ENCODE assay signal across 17 mouse cellular contexts in genomic region chr4:104656728-104657127, GRCm38 (mm10).
DNase-seq lines count a peak whose midpoint lies in the region; ATAC-seq and TF ChIP-seq lines count a peak whose summit lies in the region.
"Had no signal": no experiment of that assay in that cellular context is flagged by ENCODE, and none has a peak within 500 bp of the region (broad histone marks: within the 10 kb centered on the region; RNA-seq: fewer than 3 reads in every experiment).

No protein-coding gene starts in this region.

- no peaks in the 10 kb centered on the region for H3K36me3 ChIP-seq in forebrain, postnatal 0 days (ENCODE audit: insufficient read depth)
- H3K36me3 ChIP-seq in forebrain, embryonic 16.5 days (ENCODE audit: control insufficient read depth, insufficient read depth) = no peaks in the 10 kb centered on the region
- no peaks in the 10 kb centered on the region for H3K36me3 ChIP-seq in heart, embryonic 16.5 days (ENCODE audit: control insufficient read depth, insufficient read depth)
- H3K36me3 ChIP-seq: forebrain, embryonic 15.5 days; limb, embryonic 10.5 days; liver, embryonic 15.5 days had no signal

- no peaks in the 10 kb centered on the region for H3K9me3 ChIP-seq in forebrain, postnatal 0 days (ENCODE audit: low read length)
- no peaks in the 10 kb centered on the region for H3K9me3 ChIP-seq in forebrain, embryonic 16.5 days (ENCODE audit: control insufficient read depth, low read length)
- no peaks in the 10 kb centered on the region for H3K9me3 ChIP-seq in heart, embryonic 16.5 days (replicated peaks; ENCODE audit: control insufficient read depth, low read length)
- H3K9me3 ChIP-seq: forebrain, embryonic 15.5 days; limb, embryonic 10.5 days; liver, embryonic 15.5 days had no signal

- no peaks in the 10 kb centered on the region for H3K27me3 ChIP-seq in forebrain, postnatal 0 days (ENCODE audit: insufficient read depth, low read length)
- no peaks in the 10 kb centered on the region for H3K27me3 ChIP-seq in forebrain, embryonic 16.5 days (replicated peaks; ENCODE audit: control insufficient read depth, insufficient read depth, low read length)
- H3K27me3 ChIP-seq in heart, embryonic 16.5 days (ENCODE audit: control insufficient read depth, insufficient read depth, low read length) = no peaks in the 10 kb centered on the region
- H3K27me3 ChIP-seq: CH12.LX; forebrain, embryonic 15.5 days; liver, embryonic 15.5 days had no signal

- no peak overlapping the region for H3K4me3 ChIP-seq in forebrain, postnatal 0 days (ENCODE audit: low read depth, low read length)
- H3K4me3 ChIP-seq in forebrain, embryonic 16.5 days (replicated peaks; ENCODE audit: low read length) = no peak overlapping the region
- no peak overlapping the region for H3K4me3 ChIP-seq in heart, embryonic 16.5 days (ENCODE audit: low read length)
- H3K4me3 ChIP-seq: forebrain, embryonic 15.5 days; limb, embryonic 10.5 days; liver, embryonic 15.5 days had no signal

- H3K27ac ChIP-seq in forebrain, postnatal 0 days (ENCODE audit: low read depth, low read length) = 0 out of 2 replicates have a peak overlapping the region, but pooled peaks have one; percentile 21
- H3K27ac ChIP-seq in forebrain, embryonic 16.5 days (ENCODE audit: low read length) = no peak overlapping the region
- peak overlapping the region; percentile 41; the same call in 1 of the 2 replicates for H3K27ac ChIP-seq in heart, embryonic 16.5 days (ENCODE audit: low read length)
- H3K27ac ChIP-seq: forebrain, embryonic 15.5 days; limb, embryonic 10.5 days; liver, embryonic 15.5 days had no signal

- no peak overlapping the region for H3K4me2 ChIP-seq in forebrain, postnatal 0 days (ENCODE audit: low read depth)
- no peak overlapping the region for H3K4me2 ChIP-seq in forebrain, embryonic 16.5 days (ENCODE audit: low read length)
- peak overlapping the region; percentile 25; the same call in 1 of the 2 replicates for H3K4me2 ChIP-seq in heart, embryonic 16.5 days (ENCODE audit: low read depth, low read length)
- H3K4me2 ChIP-seq: forebrain, embryonic 15.5 days; liver, embryonic 15.5 days had no signal

- H3K4me1 ChIP-seq in forebrain, postnatal 0 days (ENCODE audit: insufficient read depth) = peaks cover 15% of the 10 kb centered on the region
- no peaks in the 10 kb centered on the region; the same call in none of the 2 replicates for H3K4me1 ChIP-seq in forebrain, embryonic 16.5 days (replicated peaks; ENCODE audit: control insufficient read depth, insufficient read depth, low read length)
- H3K4me1 ChIP-seq in heart, embryonic 16.5 days (ENCODE audit: control insufficient read depth, insufficient read depth, low read length) = peaks cover 9% of the 10 kb centered on the region
- H3K4me1 ChIP-seq: limb, embryonic 10.5 days; liver, embryonic 15.5 days had no signal

- H3K9ac ChIP-seq in forebrain, postnatal 0 days = no peak overlapping the region
- H3K9ac ChIP-seq in forebrain, embryonic 16.5 days (replicated peaks; ENCODE audit: low read depth, low read length) = no peak overlapping the region
- no peak overlapping the region for H3K9ac ChIP-seq in heart, embryonic 16.5 days (ENCODE audit: low read length)
- H3K9ac ChIP-seq: forebrain, embryonic 15.5 days; liver, embryonic 15.5 days had no signal

- DNase-seq in forebrain, postnatal 0 days = peak; percentile 31
- peak; percentile 15 for DNase-seq in layer of hippocampus, adult 11-12 months (ENCODE audit: low spot score)
- no peak for DNase-seq in layer of hippocampus, postnatal 14 days (ENCODE audit: low spot score in 2 of 2)
- peak; percentile 81 for DNase-seq in brain, adult 2 months (ENCODE audit: low read depth, low spot score)
- no peak for DNase-seq in thymus, postnatal 36 days
- DNase-seq: adrenal gland, postnatal 36 days; lung, postnatal 14 days; thymus, postnatal 4 days had no signal

- no peak for ATAC-seq in forebrain, postnatal 0 days
- ATAC-seq in forebrain, embryonic 16.5 days = no peak
- no peak for ATAC-seq in heart, embryonic 16.5 days (replicated peaks; ENCODE audit: extremely low read depth, insufficient read depth, low FRiP score)
- no peak for ATAC-seq in granulocyte monocyte progenitor cell, adult 5-6 weeks (replicated peaks; ENCODE audit: poor library complexity, severe bottlenecking)
- ATAC-seq: activated CD4-positive, CD25-positive, alpha-beta regulatory T cell, adult 4 months; forebrain, embryonic 15.5 days; hindbrain, embryonic 16.5 days had no signal

- TF ChIP-seq CTCF in forebrain, postnatal 0 days (IDR thresholded peaks at IDR 0.05; ENCODE audit: low read depth) = no peak

- WGBS in forebrain, postnatal 0 days = 63% methylated on average over 7 of the region's 7 CpGs
- WGBS in forebrain, embryonic 16.5 days = 88% methylated on average over 7 of the region's 7 CpGs
- 47% methylated on average over 7 of the region's 7 CpGs for WGBS in heart, embryonic 16.5 days

Comparison
In these comparisons a context has a peak if more than half of its experiments do, and no peak if none do; other contexts are left out.
1. DNase-seq: peak in forebrain, postnatal 0 days (single experiment), layer of hippocampus, adult 11-12 months (single experiment) and brain, adult 2 months (single experiment); none in layer of hippocampus, postnatal 14 days (0 of 2) and thymus, postnatal 36 days (0 of 2).